Mouse (Mus musculus) liver, postnatal 0 days (tissue): ENCODE measurements around the gene Serpina10.

Source experiments
- CTCF ChIP-seq: sonication (generic); IDR thresholded peaks from 2 replicates; pipeline ENCODE4 v1.5.1; 2016; ENCODE audit warnings: antibody characterized with exemption, low read depth
- EP300 ChIP-seq: IDR thresholded peaks from 2 replicates; pipeline ENCODE4 v1.6.1; 2016; ENCODE audit warnings: antibody characterized with exemption, low read depth, mild to moderate bottlenecking

DNA sequence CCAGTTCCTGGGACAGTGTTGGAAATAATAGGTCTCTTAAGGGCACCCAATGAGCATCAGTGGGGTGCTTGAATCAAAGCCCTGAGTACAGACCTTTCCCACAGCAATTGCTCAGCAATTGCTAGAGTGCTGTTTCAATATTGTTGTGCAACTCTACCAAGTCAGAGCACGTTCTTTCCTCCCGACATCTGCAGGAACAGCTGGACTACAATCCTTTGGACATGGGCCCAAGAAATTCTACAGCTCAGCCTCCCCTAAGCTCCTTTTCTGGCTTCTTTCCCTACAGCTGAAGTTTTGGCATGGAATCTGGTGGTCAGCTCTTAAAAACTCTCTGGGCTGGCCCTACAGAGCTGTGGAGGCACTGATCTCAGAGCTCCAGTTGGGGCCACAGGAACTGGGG lies 41.9 kb upstream of the Serpina10 start:
- TF ChIP-seq CTCF (no peak), EP300 (no peak)
